Mouse (Mus musculus): Measurements from ENCODE around the gene Taar8c.
"Not testable (repeated sequence)": the region's sequence is repeated elsewhere in the genome, so short reads cannot be mapped to it uniquely, and the experiment has no call there.

The Taar8c gene

DNA sequence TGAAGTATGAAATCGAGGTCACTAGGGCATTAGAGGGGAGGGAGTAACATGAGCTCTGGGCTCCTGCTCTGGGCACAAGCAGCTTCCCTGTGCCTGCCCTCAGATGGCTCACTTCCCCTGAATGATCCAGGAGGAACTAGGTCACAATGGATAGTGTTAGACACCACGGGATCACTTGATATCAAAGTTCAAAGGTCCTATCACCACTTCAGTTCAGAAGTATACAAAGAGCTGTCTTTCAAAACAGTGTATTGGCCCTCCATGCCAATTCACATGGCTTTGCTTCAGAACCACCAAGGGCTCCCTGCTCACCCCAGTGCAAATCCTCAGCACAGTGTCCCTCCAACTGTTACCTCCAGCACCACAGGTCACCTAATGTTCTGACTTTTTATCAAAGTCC is 27.0 kb downstream of the Taar8c start:
- not testable (repeated sequence) for DNase-seq (ENCODE audit: low read depth, low spot score)

DNA sequence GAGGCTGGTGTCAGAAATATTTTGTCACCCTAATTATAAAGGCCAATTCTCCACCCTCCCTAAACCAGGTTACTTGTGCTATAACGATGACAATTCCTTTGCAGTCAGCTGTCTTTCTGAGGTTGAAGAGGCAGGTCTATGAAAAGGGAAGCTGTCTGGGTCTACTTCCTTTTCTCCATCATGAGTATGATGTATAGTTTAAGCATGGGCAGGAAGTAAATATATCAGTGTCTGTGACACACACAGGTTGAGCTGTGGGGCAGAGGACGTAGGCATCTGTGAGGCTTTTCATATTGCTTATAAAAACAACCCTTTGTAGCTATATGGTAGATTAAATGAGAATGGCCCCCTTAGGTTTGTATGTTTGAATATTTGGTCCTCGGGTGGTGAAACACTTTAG is 42.7 kb downstream of the Taar8c start:
- no peak for DNase-seq (ENCODE audit: low read depth, low spot score)

GRCm38 (mm10) chr10:24052039-24052438 is 49.7 kb downstream of the Taar8c start:
- no peak for DNase-seq (ENCODE audit: low read depth, low spot score)
